Mouse (Mus musculus) lung, adult 2 months (tissue): ENCODE measurements around the gene Gm2026. TPM values are rescaled to one million over a fixed set of nuclear protein-coding genes. Genes with fewer than 3 reads are reported as not detected.
"Not testable (repeated sequence)": the region's sequence is repeated elsewhere in the genome, so short reads cannot be mapped to it uniquely, and the experiment has no call there.

ENCODE experiments used
- DNase-seq: peaks from one replicate; pipeline ENCODE4 v3.0.0; 2022
- H3K4me1 ChIP-seq: fragments of 200-500 bp; 2 replicates; pipeline ENCODE4 v1.6.1; 2011; ENCODE audit warnings: low read length; ENCODE audit not compliant: control insufficient read depth, insufficient read depth
- H3K4me3 ChIP-seq: fragments of 200-500 bp; replicated peaks from 2 replicates; pipeline ENCODE3; 2011; ENCODE audit warnings: low read depth, mild to moderate bottlenecking, control low read depth, low read length; ENCODE audit errors: extremely low read depth
- WGBS: fragments of 180-500 bp; shearing (Covaris S2); methylation state at CpG from one replicate; pipeline ENCODE4 v1.1.7; 2018; 5-methylcytosine and 5-hydroxymethylcytosine counted together
- polyA plus RNA-seq: library from polyadenylated mRNA; depleted of rRNA; stranded (reverse); fragments of >200 nt; gene quantifications from 2 replicates; pipeline ENCODE4 v1.2.3, GENCODE M21; 2012; rRNA removed

Gene Gm2026
- polyA plus RNA-seq = 0.36 TPM in 1 of 2 replicates, not detected in the other

GRCm38 (mm10) chr2:175965031-175965430 is at the start of gene Gm2026:
Gm2026 (plus strand) TSS chr2:175965331.
- not testable (repeated sequence) for H3K4me1 ChIP-seq, H3K4me3 ChIP-seq, DNase-seq
- no CpG with 5 or more reads among the region's 4 CpGs for WGBS

- H3K4me3 ChIP-seq, H3K4me1 ChIP-seq, DNase-seq: not testable (repeated sequence)
- no CpG with 5 or more reads among the region's 6 CpGs for WGBS
Measured at GRCm38 (mm10) chr2:175931000-175931399, 34.1 kb upstream of the Gm2026 start, which contains the start of gene Zfp966. Zfp966 (minus strand) TSS chr2:175931100.

Other genes with a start within 250 kb of the Gm2026 start
- gene Gm2007, start 223.8 kb upstream of the Gm2026 start, polyA plus RNA-seq = not detected in 2 replicates
- gene Gm14288, start 164.2 kb upstream of the Gm2026 start, polyA plus RNA-seq = 0.72 and 1.4 TPM in 2 replicates
- 1.7 and 3.0 TPM in 2 replicates for gene Gm6710, start 96.1 kb upstream of the Gm2026 start, polyA plus RNA-seq
- gene Zfp966, start 34.2 kb upstream of the Gm2026 start, polyA plus RNA-seq = 0.27 and 0.79 TPM in 2 replicates
- 0.12 and 13.6 TPM in 2 replicates for gene Gm2004, start 184.5 kb downstream of the Gm2026 start, polyA plus RNA-seq